Mouse (Mus musculus) heart, postnatal 0 days (tissue): Measurements from ENCODE around the gene Rad50. TPM values are rescaled to one million over a fixed set of nuclear protein-coding genes. Genes with fewer than 3 reads are reported as not detected.
A peak's percentile ranks its signal among the peaks of the same experiment; 100 is the strongest.

Source experiments
- ATAC-seq: fragments of 200-750 bp; cut with Nextera tagmentation; 2 replicates; pipeline ENCODE4 v1.8.0; 2017; ENCODE audit warnings: low read depth, moderate number of reproducible peaks, moderate library complexity; ENCODE audit not compliant: insufficient read depth
- DNase-seq: peaks from one replicate; pipeline ENCODE4 v3.0.0-alpha.2; 2016; ENCODE audit warnings: low spot score
- H3K27ac ChIP-seq: fragments of 300-500 bp; sonication (generic); 2 replicates; pipeline ENCODE4 v1.5.1; 2014; ENCODE audit warnings: low read depth, mild to moderate bottlenecking
- H3K27me3 ChIP-seq: fragments of 300-500 bp; sonication (generic); 2 replicates; pipeline ENCODE4 v1.6.1; 2014; ENCODE audit warnings: low read length, mixed read lengths; ENCODE audit not compliant: control insufficient read depth, insufficient read depth
- H3K36me3 ChIP-seq: fragments of 300-500 bp; sonication (generic); replicated peaks from 2 replicates; pipeline ENCODE4 v1.6.1; 2014; ENCODE audit warnings: low read length, mixed read lengths; ENCODE audit not compliant: control insufficient read depth, insufficient read depth
- H3K4me1 ChIP-seq: fragments of 300-500 bp; sonication (generic); 2 replicates; pipeline ENCODE4 v1.6.1; 2014; ENCODE audit warnings: antibody characterized with exemption; ENCODE audit not compliant: control insufficient read depth, insufficient read depth
- H3K4me2 ChIP-seq: fragments of 300-500 bp; sonication (generic); 2 replicates; pipeline ENCODE4 v1.6.1; 2014; ENCODE audit warnings: low read depth, mild to moderate bottlenecking, low read length, moderate library complexity
- H3K4me3 ChIP-seq: fragments of 300-500 bp; sonication (generic); 2 replicates; pipeline ENCODE4 v1.5.1; 2014; ENCODE audit warnings: low read depth, low read length
- H3K9ac ChIP-seq: fragments of 300-500 bp; sonication (generic); replicated peaks from 2 replicates; pipeline ENCODE4 v1.6.1; 2014; ENCODE audit warnings: low read depth, low read length, mixed read lengths
- H3K9me3 ChIP-seq: fragments of 300-500 bp; sonication (generic); replicated peaks from 2 replicates; pipeline ENCODE4 v1.6.1; 2016; ENCODE audit warnings: low read length; ENCODE audit not compliant: control insufficient read depth
- CTCF ChIP-seq: IDR thresholded peaks from 2 replicates; pipeline ENCODE4 v1.5.1; 2016; ENCODE audit warnings: antibody characterized with exemption, control low read depth, low read depth
- EP300 ChIP-seq: IDR thresholded peaks from 2 replicates; pipeline ENCODE4 v1.6.1; 2016; ENCODE audit warnings: antibody characterized with exemption, low read depth
- WGBS: fragments of 180-500 bp; shearing (Covaris S2); extraction: QIAGEN DNeasy Blood & Tissue Kit; methylation state at CpG from one replicate; pipeline ENCODE4 v1.1.7; 2014; 5-methylcytosine and 5-hydroxymethylcytosine counted together
- polyA plus RNA-seq: library from polyadenylated mRNA; unstranded; fragments of >200 nt; fragmentation: Nextera tagmentation; extraction: Ambion mirVana; gene quantifications from 2 replicates; pipeline ENCODE4 v1.2.1, GENCODE M21; 2015
- total RNA-seq: library from RNA; depleted of rRNA; stranded (reverse); fragments of >200 nt; gene quantifications from 2 replicates; pipeline ENCODE4 v1.2.3, GENCODE M21; 2014; ENCODE audit warnings: low replicate concordance

Gene Rad50
- total and polyA plus RNA-seq, 2 experiments from 2014 or later, result 5.9 to 14.9 TPM

- Histone ChIP-seq H3K4me1 (peaks cover 21% of the 10 kb centered on the region), H3K9me3 (no peaks in the 10 kb centered on the region), H3K27me3 (no peaks in the 10 kb centered on the region), H3K27ac (peak overlapping the region; percentile 4; the same call in 1 of the 2 replicates), H3K4me2 (no peak overlapping the region), H3K4me3 (no peak overlapping the region), H3K9ac (no peak overlapping the region), H3K36me3 (peaks cover 24% of the 10 kb centered on the region)
- DNase-seq (no peak), ATAC-seq (no peak)
- TF ChIP-seq EP300 (no peak), CTCF (no peak)
- 53% methylated on average over 9 of the region's 9 CpGs for WGBS
These were observed 50.4 kb downstream of the Rad50 start for GRCm38 (mm10) chr11:53656558-53657202.

- TF ChIP-seq EP300 (no peak), CTCF (no peak)
- Histone ChIP-seq H3K9ac (0 out of 2 replicates have a peak overlapping the region, but pooled peaks have one; percentile 4), H3K4me2 (no peak overlapping the region; the same call in 1 of the 2 replicates), H3K4me3 (no peak overlapping the region), H3K27ac (no peak overlapping the region), H3K4me1 (peaks cover 21% of the 10 kb centered on the region), H3K36me3 (peaks cover 36% of the 10 kb centered on the region), H3K27me3 (no peaks in the 10 kb centered on the region), H3K9me3 (no peaks in the 10 kb centered on the region)
- WGBS, result 8% methylated on average over 5 of the region's 5 CpGs
- peak; percentile 93 for ATAC-seq
- peak; percentile 77 for DNase-seq
These were observed 52.1 kb downstream of the Rad50 start for GRCm38 (mm10) chr11:53655043-53655442.

DNA sequence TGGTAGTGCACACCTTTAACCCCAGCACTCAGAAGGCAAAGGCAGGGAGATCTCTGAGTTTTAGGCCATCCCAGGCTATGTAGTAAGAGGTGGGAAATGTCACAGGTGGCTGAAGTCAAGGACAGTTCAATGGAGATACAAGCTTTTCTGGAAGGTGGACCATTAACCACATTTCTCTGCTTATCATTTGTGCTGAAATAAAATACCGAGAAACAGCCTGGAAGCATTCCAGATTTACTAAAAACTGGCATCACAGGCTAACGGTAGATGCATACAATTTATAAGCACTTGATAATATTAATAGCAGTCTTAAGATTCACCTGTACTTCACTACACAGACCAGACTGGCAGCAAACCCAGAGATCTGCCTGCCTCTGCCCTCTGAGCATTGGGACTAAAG is 54.7 kb downstream of the Rad50 start:
- H3K9ac ChIP-seq, result no peak overlapping the region
- no peaks in the 10 kb centered on the region for H3K9me3 ChIP-seq
- TF ChIP-seq EP300 (no peak), CTCF (no peak)
- peaks cover 41% of the 10 kb centered on the region for H3K36me3 ChIP-seq
- no peaks in the 10 kb centered on the region for H3K27me3 ChIP-seq
- no peak for ATAC-seq
- no peak overlapping the region for H3K4me2 ChIP-seq
- no peak for DNase-seq
- H3K4me1 ChIP-seq, result peaks cover 21% of the 10 kb centered on the region
- no peak overlapping the region for H3K27ac ChIP-seq
- whole genome bisulfite sequencing, result 78% methylated on average over 2 of the region's 2 CpGs
- H3K4me3 ChIP-seq, result no peak overlapping the region

DNA sequence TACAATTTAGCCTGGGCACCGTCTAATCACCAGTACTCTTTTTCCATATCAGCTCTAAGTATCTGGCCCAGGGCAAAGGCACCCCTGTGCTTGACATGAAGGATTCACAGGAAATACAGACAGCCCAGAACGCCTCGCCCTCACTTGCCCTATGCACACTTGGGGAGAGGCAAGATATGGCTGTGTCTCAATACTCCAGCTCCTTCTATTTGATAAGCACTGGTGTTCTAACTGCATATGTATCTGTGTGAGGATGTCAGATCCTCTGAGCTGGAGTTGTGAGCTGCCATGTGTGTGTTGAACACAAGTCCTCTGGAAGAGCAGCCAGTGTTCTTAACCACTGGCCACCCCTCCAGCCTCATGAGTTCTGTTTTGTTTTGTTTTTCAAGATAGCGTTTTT is 55.7 kb downstream of the Rad50 start:
- H3K27me3 ChIP-seq, result no peaks in the 10 kb centered on the region
- no peak overlapping the region for H3K4me3 ChIP-seq
- peaks cover 41% of the 10 kb centered on the region for H3K36me3 ChIP-seq
- TF ChIP-seq CTCF (no peak), EP300 (no peak)
- no peak overlapping the region for H3K9ac ChIP-seq
- H3K9me3 ChIP-seq, result no peaks in the 10 kb centered on the region
- H3K4me1 ChIP-seq, result peaks cover 12% of the 10 kb centered on the region
- no peak overlapping the region for H3K27ac ChIP-seq
- H3K4me2 ChIP-seq, result no peak overlapping the region
- DNase-seq (no peak), ATAC-seq (no peak)
- 77% methylated on average over 4 of the region's 4 CpGs for WGBS

DNA sequence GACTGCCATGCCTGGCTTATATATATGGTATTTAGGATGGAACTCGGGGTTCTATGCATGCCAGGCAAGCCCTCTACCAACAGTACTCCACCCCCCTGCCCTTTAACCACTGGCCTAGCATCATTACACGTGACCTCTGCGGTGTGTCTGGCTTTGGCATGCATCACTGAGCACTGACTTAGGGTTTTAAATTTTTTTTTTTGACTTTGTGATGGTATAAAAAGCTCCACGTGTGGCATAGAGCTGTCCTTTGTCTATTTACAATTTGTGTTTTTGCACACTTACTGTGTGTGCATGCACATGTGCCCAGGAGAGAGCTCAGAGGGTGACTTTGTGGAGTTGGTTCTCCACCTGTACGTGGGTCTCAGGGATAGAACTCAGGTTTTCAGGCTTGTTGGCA is 63.1 kb downstream of the Rad50 start:
- Histone ChIP-seq H3K4me1 (no peaks in the 10 kb centered on the region), H3K27me3 (no peaks in the 10 kb centered on the region), H3K27ac (no peak overlapping the region), H3K9ac (no peak overlapping the region), H3K4me2 (no peak overlapping the region), H3K4me3 (no peak overlapping the region), H3K9me3 (no peaks in the 10 kb centered on the region), H3K36me3 (no peaks in the 10 kb centered on the region)
- DNase-seq, result no peak
- no peak for TF ChIP-seq EP300
- no peak for TF ChIP-seq CTCF
- 81% methylated on average over 5 of the region's 5 CpGs for WGBS
- no peak for ATAC-seq

DNA sequence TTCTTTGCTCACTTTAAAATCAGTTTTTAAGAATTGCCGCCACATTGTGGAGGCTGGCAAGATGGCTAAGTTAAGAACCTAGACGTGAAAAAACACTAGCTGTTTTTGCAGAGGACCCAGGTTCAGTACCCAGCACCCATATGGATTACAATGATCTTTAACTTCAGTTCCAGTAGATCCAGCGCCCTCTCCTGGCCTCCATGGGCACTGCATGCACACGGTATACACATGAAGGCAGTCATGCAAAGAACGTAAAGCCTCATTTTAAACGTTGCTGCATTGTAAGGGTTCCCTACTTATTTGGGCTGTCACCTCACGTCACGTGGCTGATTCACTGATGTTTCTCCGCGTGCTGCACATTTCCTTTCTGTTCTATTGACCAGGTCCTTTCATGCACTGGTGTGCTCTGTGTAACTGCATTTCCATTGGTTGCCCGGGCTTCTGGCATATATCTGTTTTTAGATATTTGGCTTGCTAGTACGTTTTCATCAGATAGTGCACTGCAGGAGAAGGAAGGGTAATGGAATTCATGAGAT is 64.3 kb downstream of the Rad50 start:
- no peaks in the 10 kb centered on the region for H3K4me1 ChIP-seq

More for the DNA sequence above, 64.3 kb downstream of the Rad50 start:
- 62% methylated on average over 12 of the region's 12 CpGs for WGBS
- H3K36me3 ChIP-seq, result no peaks in the 10 kb centered on the region
- no peak overlapping the region for H3K9ac ChIP-seq
- H3K4me2 ChIP-seq, result no peak overlapping the region
- peaks cover under 1% of the 10 kb centered on the region; the same call in 1 of the 2 replicates for H3K27me3 ChIP-seq
- no peaks in the 10 kb centered on the region for H3K9me3 ChIP-seq
- TF ChIP-seq EP300 (no peak), CTCF (no peak)
- H3K27ac ChIP-seq, result no peak overlapping the region
- ATAC-seq (no peak), DNase-seq (no peak)
- no peak overlapping the region for H3K4me3 ChIP-seq
